Mouse (Mus musculus): ENCODE measurements around the gene Kif5a.

DNA sequence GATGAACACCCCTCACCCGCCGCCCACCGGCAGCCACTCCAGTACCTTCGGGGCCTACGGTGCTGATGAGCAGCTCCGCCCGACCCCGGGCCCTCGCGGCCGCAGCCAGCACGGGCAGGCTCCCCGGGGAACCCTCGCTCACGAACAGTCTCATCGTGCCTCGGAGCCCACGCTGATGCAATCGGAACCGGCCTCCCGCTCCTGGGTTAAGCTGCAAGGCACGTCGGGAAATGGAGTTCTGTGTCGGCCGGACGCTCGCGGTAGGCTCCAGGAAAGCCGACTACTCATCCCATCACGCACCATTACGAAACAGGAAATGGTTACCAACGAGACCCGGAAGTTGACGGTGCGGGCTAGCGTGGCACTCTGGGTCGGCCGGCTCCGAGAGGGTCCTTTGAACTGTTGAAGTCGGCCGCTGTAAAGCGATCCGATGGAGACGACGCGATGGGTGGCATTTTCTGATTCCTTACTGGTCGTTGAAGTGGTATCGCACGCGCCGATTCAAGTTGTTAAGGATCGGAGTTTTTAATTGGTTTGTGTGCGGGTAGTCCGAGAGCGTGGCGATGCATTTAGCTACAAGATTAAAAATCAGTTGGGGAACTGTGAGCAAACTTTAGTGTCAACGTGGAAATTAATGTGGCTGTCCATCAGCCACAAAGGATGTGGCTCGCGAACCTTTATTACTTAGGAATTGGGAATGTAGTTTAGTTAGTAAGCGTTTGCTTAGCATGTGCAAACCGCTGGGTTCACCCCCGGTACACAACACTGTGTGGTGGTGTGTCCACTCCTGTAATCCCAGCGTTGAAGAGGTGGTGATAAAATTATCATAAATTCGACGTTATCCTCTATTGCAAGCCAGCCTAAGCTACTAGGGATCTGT, 48.6 kb upstream of the Kif5a start, which contains the start of gene Mars:
- TF ChIP-seq EP300 (IDR thresholded peaks at IDR 0.05; ENCODE audit: low read depth), result peak; percentile 41
- TF ChIP-seq CTCF (IDR thresholded peaks at IDR 0.05; ENCODE audit: low read depth), result no peak

All from liver, embryonic 14.5 days (tissue).